ENCODE assay signal across 23 mouse cellular contexts in the genomic region with DNA sequence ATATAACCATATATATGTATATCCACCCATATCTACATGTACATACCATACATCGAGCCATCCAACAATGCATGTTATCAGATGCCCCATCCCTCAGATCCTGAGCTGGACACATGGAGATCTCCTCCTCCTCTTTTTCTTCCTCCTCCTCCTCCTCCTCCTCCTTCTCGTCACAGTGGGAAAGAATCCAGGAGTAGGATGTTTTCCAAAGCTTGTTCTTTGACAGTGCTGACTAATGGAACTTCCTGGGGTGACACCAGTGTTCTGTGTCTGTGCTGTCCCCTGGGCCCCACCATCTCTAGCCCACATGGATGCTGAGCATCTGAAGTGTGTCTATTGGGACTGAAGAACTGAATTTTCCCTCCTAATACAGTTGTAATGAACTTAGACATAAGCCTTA. TPM values are rescaled to one million over a fixed set of nuclear protein-coding genes. Genes with fewer than 3 reads are reported as not detected.
"Had no signal": no experiment of that assay in that cellular context is flagged by ENCODE, and none has a peak within 500 bp of the region (broad histone marks: within the 10 kb centered on the region; RNA-seq: fewer than 3 reads in every experiment).

No protein-coding gene starts in this region.

- H3K27me3 ChIP-seq: intestine, embryonic 15.5 days; limb, embryonic 12.5 days had no signal

- H3K27ac ChIP-seq: heart, embryonic 10.5 days; hindbrain, embryonic 10.5 days; hindbrain, embryonic 12.5 days; hindbrain, embryonic 14.5 days; intestine, embryonic 15.5 days; layer of hippocampus, adult 2 months; left cerebral cortex, adult 2 months; limb, embryonic 10.5 days; limb, embryonic 12.5 days had no signal

- H3K4me1 ChIP-seq: heart, embryonic 12.5 days; hindbrain, embryonic 12.5 days; limb, embryonic 12.5 days had no signal

- ATAC-seq: hindbrain, embryonic 16.5 days; inflammation-experienced regulatory T-cells, adult 6 months; intestine, embryonic 15.5 days; intestine, postnatal 0 days had no signal

- H3K4me3 ChIP-seq: heart, embryonic 10.5 days; heart, embryonic 12.5 days; hindbrain, embryonic 10.5 days; hindbrain, embryonic 12.5 days; intestine, embryonic 15.5 days; layer of hippocampus, adult 2 months; left cerebral cortex, adult 2 months; limb, embryonic 10.5 days; limb, embryonic 12.5 days had no signal

- H3K9ac ChIP-seq: heart, embryonic 12.5 days; hindbrain, embryonic 12.5 days; hindbrain, embryonic 14.5 days; intestine, embryonic 15.5 days; limb, embryonic 12.5 days had no signal

- DNase-seq: gastrocnemius, postnatal 10 days; heart, postnatal 14 days; heart, postnatal 4 days; kidney, adult 18-20 months; kidney, adult 8-10 months; kidney, postnatal 25 days; kidney, postnatal 4 days; liver had no signal

- H3K9me3 ChIP-seq: heart, embryonic 10.5 days; heart, embryonic 12.5 days; hindbrain, embryonic 10.5 days; hindbrain, embryonic 12.5 days; intestine, embryonic 15.5 days; limb, embryonic 10.5 days; limb, embryonic 12.5 days had no signal

- H3K36me3 ChIP-seq: heart, embryonic 10.5 days; heart, embryonic 12.5 days; hindbrain, embryonic 10.5 days; hindbrain, embryonic 12.5 days; intestine, embryonic 15.5 days; limb, embryonic 10.5 days; limb, embryonic 12.5 days had no signal

- H3K4me2 ChIP-seq: heart, embryonic 12.5 days; hindbrain, embryonic 12.5 days; hindbrain, embryonic 14.5 days; intestine, embryonic 15.5 days; limb, embryonic 12.5 days; liver, embryonic 11.5 days had no signal

RNA-seq across cellular contexts. Expression of gene Thy1, which starts 60.0 kb away (rescaled TPM):
- total RNA-seq: granulocyte monocyte progenitor cell, adult 5-6 weeks had no signal
- polyA plus RNA-seq: hindbrain, embryonic 12.5 days; limb, embryonic 12.5 days had no signal
